Mouse (Mus musculus) G1E (cell line): ENCODE measurements at regions not wholly inside any gene's neighbourhood (a gene's known extent, or its start where the extent isn't known, plus 50 kb on each side); places are given as distances from the start of the nearest gene placed in this dataset.

Experiments used
- ATAC-seq: 2 replicates; pipeline ENCODE4 v1.8.0; 2016; ENCODE audit warnings: mild to moderate bottlenecking; ENCODE audit not compliant: insufficient number of reproducible peaks, poor library complexity, low FRiP score, severe bottlenecking; ENCODE audit errors: extremely low read depth
- DNase-seq: peaks from one replicate; pipeline ENCODE4 v3.0.0; 2012; ENCODE audit warnings: low spot score
- H3K27me3 ChIP-seq: 2 replicates; pipeline ENCODE4 v1.6.1; 2012; ENCODE audit warnings: mild to moderate bottlenecking, low read length, inconsistent platforms; ENCODE audit not compliant: insufficient read depth
- H3K36me3 ChIP-seq: replicated peaks from 2 replicates; pipeline ENCODE3; 2012; ENCODE audit warnings: mild to moderate bottlenecking, inconsistent platforms
- H3K4me1 ChIP-seq: 2 replicates; pipeline ENCODE4 v1.6.1; 2012; ENCODE audit warnings: low read depth, low read length, inconsistent platforms, mixed read lengths; ENCODE audit not compliant: insufficient read depth
- H3K4me3 ChIP-seq: 2 replicates; pipeline ENCODE4 v1.5.1; 2012; ENCODE audit warnings: low read depth, mild to moderate bottlenecking, inconsistent platforms, low read length, moderate library complexity, mixed read lengths
- H3K9me3 ChIP-seq: replicated peaks from 2 replicates; pipeline ENCODE4 v1.6.1; 2012; ENCODE audit warnings: inconsistent platforms
- CTCF ChIP-seq: IDR thresholded peaks from 2 replicates; pipeline ENCODE4 v1.5.1; 2012; ENCODE audit warnings: low read depth, low read length, inconsistent platforms, mixed read lengths
- GATA1 ChIP-seq: IDR thresholded peaks from 2 replicates; pipeline ENCODE4 v1.6.1; 2012; ENCODE audit warnings: borderline replicate concordance, low read length, inconsistent platforms, mixed read lengths
- GATA2 ChIP-seq: IDR thresholded peaks from 2 replicates; pipeline ENCODE4 v1.6.1; 2012; ENCODE audit warnings: low read depth, low read length, inconsistent platforms, borderline replicate concordance
- POLR2AphosphoS5 ChIP-seq: IDR thresholded peaks from 2 replicates; pipeline ENCODE4 v1.6.1; 2012; ENCODE audit warnings: low read depth, low read length, inconsistent platforms; ENCODE audit not compliant: insufficient replicate concordance
- TAL1 ChIP-seq: conservative IDR thresholded peaks from 2 replicates; pipeline ENCODE4 v1.6.1; 2012; ENCODE audit warnings: low read depth, low read length, inconsistent platforms, mixed read lengths

- no peak for DNase-seq
- H3K9me3 ChIP-seq: no peaks in the 10 kb centered on the region
- H3K27me3 ChIP-seq: peaks cover 8% of the 10 kb centered on the region; the same call in 1 of the 2 replicates
- no peak for ATAC-seq
- no peaks in the 10 kb centered on the region for H3K36me3 ChIP-seq
- H3K4me3 ChIP-seq: no peak overlapping the region
- TF ChIP-seq TAL1 (no peak), CTCF (no peak), GATA1 (no peak), POLR2AphosphoS5 (no peak), GATA2 (no peak)
- peaks cover 10% of the 10 kb centered on the region for H3K4me1 ChIP-seq
These were observed 136.2 kb upstream of the Hdac4 start for GRCm38 (mm10) chr1:92331559-92332247.

DNA sequence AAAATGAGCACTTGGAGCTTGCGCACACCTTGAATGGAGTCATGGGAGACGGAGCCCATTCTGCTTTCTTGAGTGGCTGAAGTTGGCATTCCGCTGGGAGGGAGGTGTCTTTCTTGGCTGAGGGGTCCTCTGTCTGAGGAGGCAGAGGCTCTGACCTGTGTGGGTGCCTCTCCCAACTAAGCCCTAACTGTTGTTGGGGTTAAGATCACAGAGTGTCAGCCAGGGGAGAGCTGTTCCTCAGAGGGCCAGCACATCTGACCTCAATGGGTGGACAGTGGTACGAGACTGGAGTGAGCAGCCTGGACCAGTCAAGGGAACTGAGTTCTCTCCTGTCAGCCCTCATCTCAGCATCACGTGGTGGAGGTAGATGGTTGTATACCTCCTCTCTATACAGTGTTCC lies 134.7 kb upstream of the Hdac4 start:
- H3K4me1 ChIP-seq: peaks cover 10% of the 10 kb centered on the region
- no peak for DNase-seq
- ATAC-seq: no peak
- no peak for TF ChIP-seq CTCF
- TF ChIP-seq GATA1: no peak
- no peak for TF ChIP-seq POLR2AphosphoS5
- no peak for TF ChIP-seq GATA2
- no peak for TF ChIP-seq TAL1
- peaks cover 8% of the 10 kb centered on the region; the same call in 1 of the 2 replicates for H3K27me3 ChIP-seq
- H3K4me3 ChIP-seq: no peak overlapping the region
- H3K36me3 ChIP-seq: no peaks in the 10 kb centered on the region
- H3K9me3 ChIP-seq: no peaks in the 10 kb centered on the region

- H3K27me3 ChIP-seq: peaks cover 12% of the 10 kb centered on the region; the same call in 1 of the 2 replicates
These were observed 134.0 kb upstream of the Hdac4 start for GRCm38 (mm10) chr1:92329491-92329890.

DNA sequence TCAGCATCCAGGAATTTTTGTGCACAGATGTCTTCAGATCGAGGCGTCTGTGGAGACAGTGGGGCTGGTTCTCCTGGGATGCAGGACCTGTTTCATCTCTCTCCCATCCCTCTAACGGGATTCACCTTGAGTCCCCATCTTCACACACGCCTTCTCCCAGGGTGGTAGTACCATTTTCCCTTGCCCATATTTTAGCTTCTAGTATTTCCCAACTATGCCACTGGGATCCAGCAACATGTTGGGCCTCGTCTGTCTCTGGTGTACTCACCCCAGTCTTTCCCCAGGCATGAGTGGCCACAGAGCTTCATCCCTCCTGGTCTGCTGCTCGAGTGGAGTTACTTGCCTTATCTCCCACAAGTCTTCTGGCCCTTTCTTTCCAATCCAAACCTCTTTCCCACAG lies 131.6 kb upstream of the Hdac4 start:
- no peaks in the 10 kb centered on the region for H3K36me3 ChIP-seq
- peaks cover 2% of the 10 kb centered on the region; the same call in 1 of the 2 replicates for H3K4me1 ChIP-seq
- H3K9me3 ChIP-seq: no peaks in the 10 kb centered on the region
- H3K27me3 ChIP-seq: peaks cover 10% of the 10 kb centered on the region; the same call in 1 of the 2 replicates
- TF ChIP-seq CTCF (no peak), TAL1 (no peak), GATA2 (no peak), POLR2AphosphoS5 (no peak), GATA1 (no peak)
- ATAC-seq (no peak), DNase-seq (no peak)
- H3K4me3 ChIP-seq: no peak overlapping the region

More at GRCm38 (mm10) chr1:92329491-92329890, 134.0 kb upstream of the Hdac4 start:
- no peak for TF ChIP-seq TAL1
- TF ChIP-seq GATA2: no peak
- no peak for TF ChIP-seq CTCF
- no peak for TF ChIP-seq POLR2AphosphoS5
- TF ChIP-seq GATA1: no peak
- H3K36me3 ChIP-seq: no peaks in the 10 kb centered on the region
- peaks cover 10% of the 10 kb centered on the region for H3K4me1 ChIP-seq
- no peak for DNase-seq
- no peak overlapping the region for H3K4me3 ChIP-seq
- no peaks in the 10 kb centered on the region for H3K9me3 ChIP-seq
- ATAC-seq: no peak

GRCm38 (mm10) chr1:92325281-92325680 lies 129.8 kb upstream of the Hdac4 start:
- ATAC-seq (no peak), DNase-seq (no peak)
- no peaks in the 10 kb centered on the region for H3K4me1 ChIP-seq
- H3K27me3 ChIP-seq: peaks cover 10% of the 10 kb centered on the region; the same call in 1 of the 2 replicates
- no peak overlapping the region for H3K4me3 ChIP-seq
- H3K9me3 ChIP-seq: no peaks in the 10 kb centered on the region
- H3K36me3 ChIP-seq: no peaks in the 10 kb centered on the region
- TF ChIP-seq POLR2AphosphoS5 (no peak), TAL1 (no peak), GATA2 (no peak), CTCF (no peak), GATA1 (no peak)

DNA sequence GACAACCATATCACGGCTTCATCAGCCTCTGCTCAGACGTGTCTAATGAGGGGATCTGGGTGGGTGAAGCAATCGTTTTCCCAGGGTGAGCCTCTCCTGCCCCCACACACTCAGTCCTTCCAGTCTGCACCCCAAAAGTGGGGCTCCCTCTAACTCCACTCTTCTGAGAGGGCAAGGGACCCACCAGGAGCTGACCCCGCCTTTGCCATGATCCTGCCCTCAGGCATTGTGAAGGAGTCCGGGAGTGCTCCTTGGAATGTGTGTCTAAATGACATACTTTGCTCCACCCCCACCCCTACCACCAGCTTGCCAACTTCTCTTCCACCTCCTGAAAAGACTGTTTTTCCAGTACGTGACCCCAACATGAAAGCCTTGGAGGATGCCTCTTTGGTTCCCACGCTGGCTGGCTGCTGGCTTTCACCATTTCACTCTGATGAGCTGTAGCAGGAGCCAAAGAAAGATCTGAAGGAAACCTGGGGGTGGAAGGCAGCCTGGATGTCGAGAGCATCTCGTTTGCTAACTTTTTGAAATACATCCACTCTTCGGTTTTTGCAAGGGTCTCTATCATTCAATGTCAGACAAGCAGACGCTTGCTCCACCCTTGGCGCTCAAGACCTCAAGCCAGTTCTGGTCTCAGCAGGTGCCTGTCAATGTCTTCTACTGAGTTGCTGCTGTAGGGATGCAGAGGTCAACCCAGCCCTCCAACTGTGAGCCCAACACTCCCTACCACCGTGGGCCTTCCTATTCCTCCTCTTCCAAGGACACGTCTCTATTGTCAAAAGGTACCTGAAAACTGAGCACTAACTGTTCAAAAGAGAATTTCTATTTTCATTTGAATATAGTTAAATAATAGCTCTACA lies 128.8 kb upstream of the Hdac4 start:
- Histone ChIP-seq H3K4me1 (no peaks in the 10 kb centered on the region), H3K36me3 (no peaks in the 10 kb centered on the region), H3K9me3 (no peaks in the 10 kb centered on the region), H3K4me3 (no peak overlapping the region), H3K27me3 (peaks cover 8% of the 10 kb centered on the region; the same call in 1 of the 2 replicates)
- DNase-seq (no peak), ATAC-seq (no peak)
- TF ChIP-seq CTCF (no peak), GATA2 (no peak), GATA1 (no peak), POLR2AphosphoS5 (no peak), TAL1 (no peak)
